Mouse (Mus musculus): Measurements from ENCODE around the gene Cngb1.

DNA sequence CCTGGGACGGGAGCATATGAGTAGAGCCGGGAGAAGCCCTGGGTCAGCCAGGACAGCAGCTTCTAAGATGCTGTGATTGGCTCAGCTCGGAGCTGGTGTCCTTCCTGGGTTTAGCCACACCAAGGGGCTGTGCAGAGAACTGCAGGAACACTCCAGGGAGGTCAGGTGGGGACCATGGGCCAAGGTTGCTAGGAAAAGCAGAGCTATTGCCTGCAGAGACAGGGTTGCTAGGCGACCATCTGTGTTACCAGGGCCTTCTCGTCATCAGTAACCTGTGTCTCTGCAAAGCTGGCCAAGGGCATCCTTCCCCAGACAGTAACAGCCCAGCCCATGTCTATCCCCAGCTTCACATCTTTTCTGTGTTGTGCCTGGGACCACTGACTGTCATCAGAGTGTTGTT is 24.9 kb downstream of the Cngb1 start:
- TF ChIP-seq CTCF (IDR thresholded peaks at IDR 0.05; ENCODE audit: low read depth) (no peak), EP300 (IDR thresholded peaks at IDR 0.05; ENCODE audit: low read depth) (no peak)
